Mouse (Mus musculus) E14TG2a.4 (cell line): ENCODE data around the gene Lman1l.

ENCODE experiments used
- CTCF ChIP-seq: conservative IDR thresholded peaks from 2 replicates; pipeline ENCODE4 v1.5.1; 2014; ENCODE audit warnings: low read length
- NANOG ChIP-seq: IDR thresholded peaks from 2 replicates; pipeline ENCODE4 v1.6.1; 2014; ENCODE audit warnings: borderline replicate concordance, low read length, mixed read lengths
- POU5F1 ChIP-seq: IDR thresholded peaks from 2 replicates; pipeline ENCODE4 v1.6.1; 2014; ENCODE audit warnings: low read length, borderline replicate concordance

DNA sequence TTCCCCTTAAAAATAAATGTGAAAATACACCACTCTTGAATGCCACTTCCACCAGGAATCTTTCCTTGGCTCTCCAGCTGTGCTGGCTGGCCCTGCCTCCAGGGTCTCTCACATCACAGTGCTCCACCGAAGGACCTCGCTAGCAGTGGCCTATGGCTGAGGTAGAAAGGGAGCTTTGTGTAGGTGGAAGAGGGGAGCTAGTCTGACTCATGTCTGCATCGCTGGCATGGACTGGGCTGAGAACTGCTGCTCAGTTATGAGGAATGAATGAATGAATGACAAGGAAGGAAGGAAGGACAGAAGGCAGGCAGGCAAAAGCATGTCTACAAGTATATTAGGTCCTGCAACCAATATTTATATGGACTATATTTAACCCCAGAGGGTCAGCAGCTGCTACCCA is 16.7 kb upstream of the Lman1l start:
- TF ChIP-seq CTCF: no peak
- TF ChIP-seq POU5F1: no peak
- TF ChIP-seq NANOG: no peak
